Mouse (Mus musculus): ENCODE results near the gene Cyp8b1.

GRCm38 (mm10) chr9:121869973-121870515 is 46.1 kb downstream of the Cyp8b1 start:
- TF ChIP-seq MYOG (IDR thresholded peaks at IDR 0.05; ENCODE audit: control insufficient read depth in 1 of 3, insufficient read depth in 1 of 3, insufficient read length in 2 of 3, low read depth in 2 of 3) (no peak), TCF12 (IDR thresholded peaks at IDR 0.05; ENCODE audit: insufficient read depth, poor library complexity, severe bottlenecking) (no peak), POLR2A (IDR thresholded peaks at IDR 0.05; ENCODE audit: insufficient read length, low read depth) (no peak), E2F4 (IDR thresholded peaks at IDR 0.05; ENCODE audit: insufficient read depth) (no peak), MAX (IDR thresholded peaks at IDR 0.05; ENCODE audit: low read depth) (no peak), POLR2AphosphoS2 (IDR thresholded peaks at IDR 0.05; ENCODE audit: insufficient read length, low read depth) (no peak), REST (IDR thresholded peaks at IDR 0.05; ENCODE audit: insufficient read depth, insufficient read length) (no peak), USF1 (IDR thresholded peaks at IDR 0.05; ENCODE audit: low read depth) (no peak), CEBPB (IDR thresholded peaks at IDR 0.05; ENCODE audit: insufficient read depth, poor library complexity, severe bottlenecking) (no peak), TCF3 (IDR thresholded peaks at IDR 0.05; ENCODE audit: insufficient read length, low read depth) (no peak), SRF (IDR thresholded peaks at IDR 0.05; ENCODE audit: control insufficient read depth, insufficient read length, low read depth) (no peak)
